Mouse (Mus musculus) limb, embryonic 13.5 days (tissue): ENCODE results near the gene Nprl2. TPM values are rescaled to one million over a fixed set of nuclear protein-coding genes. Genes with fewer than 3 reads are reported as not detected.
A peak's percentile ranks its signal among the peaks of the same experiment; 100 is the strongest.

ENCODE experiments used
- ATAC-seq: fragments of 200-750 bp; cut with Nextera tagmentation; 2 replicates; pipeline ENCODE4 v1.8.0; 2017; ENCODE audit warnings: low read depth, moderate number of reproducible peaks, moderate TSS enrichment; ENCODE audit not compliant: low FRiP score
- H3K27ac ChIP-seq: fragments of 300-500 bp; sonication (generic); 2 replicates; pipeline ENCODE4 v1.5.1; 2015; ENCODE audit warnings: inconsistent platforms, mild to moderate bottlenecking, moderate library complexity
- H3K27me3 ChIP-seq: fragments of 300-500 bp; sonication (generic); 2 replicates; pipeline ENCODE4 v1.6.1; 2015; ENCODE audit warnings: mild to moderate bottlenecking, inconsistent platforms
- H3K36me3 ChIP-seq: fragments of 300-500 bp; sonication (generic); 2 replicates; pipeline ENCODE4 v1.6.1; 2015; ENCODE audit warnings: inconsistent platforms, mild to moderate bottlenecking, moderate library complexity
- H3K4me1 ChIP-seq: fragments of 300-500 bp; sonication (generic); 2 replicates; pipeline ENCODE4 v1.6.1; 2015; ENCODE audit warnings: inconsistent platforms
- H3K4me2 ChIP-seq: fragments of 300-500 bp; sonication (generic); replicated peaks from 2 replicates; pipeline ENCODE4 v1.6.1; 2015; ENCODE audit warnings: inconsistent platforms, mild to moderate bottlenecking, moderate library complexity
- H3K4me3 ChIP-seq: fragments of 300-500 bp; sonication (generic); 2 replicates; pipeline ENCODE4 v1.5.1; 2015; ENCODE audit warnings: moderate library complexity, mild to moderate bottlenecking, inconsistent platforms
- H3K9ac ChIP-seq: fragments of 300-500 bp; sonication (generic); 2 replicates; pipeline ENCODE4 v1.6.1; 2015; ENCODE audit warnings: mild to moderate bottlenecking, inconsistent platforms
- H3K9me3 ChIP-seq: fragments of 300-500 bp; sonication (generic); 2 replicates; pipeline ENCODE4 v1.6.1; 2016; ENCODE audit warnings: inconsistent platforms
- WGBS: fragments of 180-500 bp; shearing (Covaris S2); methylation state at CpG from one replicate; pipeline ENCODE4 v1.1.7; 2015; 5-methylcytosine and 5-hydroxymethylcytosine counted together
- polyA plus RNA-seq: library from polyadenylated mRNA; unstranded; fragments of >200 nt; fragmentation: Nextera tagmentation; extraction: Ambion mirVana; gene quantifications from 2 replicates; pipeline ENCODE4 v1.2.1, GENCODE M21; 2015

The Nprl2 gene
- polyA plus RNA-seq, 1 experiment from 2014 or later: 44.2 TPM

GRCm38 (mm10) chr9:107549297-107550074 is 7.5 kb downstream of the Nprl2 start:
- H3K4me3 ChIP-seq: no peak overlapping the region
- no peak for ATAC-seq
- no peak overlapping the region for H3K27ac ChIP-seq
- H3K9ac ChIP-seq: no peak overlapping the region
- H3K27me3 ChIP-seq: 0 out of 2 replicates have a peak, but pooled peaks cover 3% of the 10 kb centered on the region
- peaks cover 62% of the 10 kb centered on the region for H3K4me1 ChIP-seq
- H3K4me2 ChIP-seq: no peak overlapping the region
- WGBS: 85% methylated on average over 20 of the region's 20 CpGs
- no peaks in the 10 kb centered on the region for H3K9me3 ChIP-seq
- H3K36me3 ChIP-seq: peaks cover 10% of the 10 kb centered on the region

GRCm38 (mm10) chr9:107550491-107551116 is 8.6 kb downstream of the Nprl2 start:
- Histone ChIP-seq H3K27ac (peak overlapping the region; percentile 84; the same call in 1 of the 2 replicates), H3K4me1 (peaks cover 61% of the 10 kb centered on the region), H3K4me2 (peak overlapping the region; percentile 86), H3K36me3 (no peaks in the 10 kb centered on the region), H3K27me3 (0 out of 2 replicates have a peak, but pooled peaks cover 3% of the 10 kb centered on the region), H3K9ac (peak overlapping the region; percentile 86), H3K9me3 (no peaks in the 10 kb centered on the region), H3K4me3 (peak overlapping the region; percentile 79)
- WGBS: 33% methylated on average over 23 of the region's 23 CpGs
- ATAC-seq: no peak

DNA sequence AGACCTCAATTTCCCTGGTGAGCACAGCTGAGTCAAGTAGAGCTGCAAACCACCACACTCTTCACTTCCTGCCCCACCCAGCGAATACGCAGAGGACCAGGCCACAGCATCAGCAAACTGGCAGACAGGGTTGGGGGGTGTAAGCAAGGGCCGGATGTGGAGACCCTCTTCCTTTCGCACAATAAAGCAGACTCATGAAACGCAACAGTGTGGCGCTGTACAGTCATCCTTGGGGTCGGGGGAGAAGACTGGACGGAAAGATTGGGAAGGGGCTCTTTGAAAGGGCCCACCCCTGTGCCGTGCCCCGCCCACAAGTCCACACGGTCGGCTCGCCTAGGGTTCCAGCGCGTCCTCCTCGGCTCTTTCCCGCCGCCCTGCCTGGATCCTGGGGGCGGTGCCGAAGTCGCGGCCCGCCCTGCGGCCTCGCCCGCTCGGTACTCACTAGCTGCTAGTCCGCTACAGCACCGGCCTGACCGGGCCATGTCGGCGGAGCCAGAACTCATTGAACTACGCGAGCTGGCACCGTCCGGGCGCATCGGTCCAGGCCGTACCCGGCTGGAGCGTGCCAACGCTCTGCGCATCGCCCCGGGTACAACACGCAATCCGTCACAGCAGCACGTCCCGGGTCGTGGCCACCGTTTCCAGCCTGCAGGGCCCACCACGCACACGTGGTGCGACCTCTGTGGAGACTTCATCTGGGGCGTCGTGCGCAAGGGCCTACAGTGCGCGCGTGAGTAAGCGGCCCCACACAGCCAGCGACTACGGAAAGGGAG is 9.3 kb downstream of the Nprl2 start, which contains the start of gene Rassf1:
TSS of gene Rassf1 (plus strand) at position 439 of the 773 bp plus-strand sequence.
- under 1% methylated on average over 62 of the region's 63 CpGs for WGBS
- no peaks in the 10 kb centered on the region for H3K36me3 ChIP-seq
- no peaks in the 10 kb centered on the region for H3K9me3 ChIP-seq
- peak within 1 kb of the TSS; percentile 79 for H3K4me3 ChIP-seq
- H3K9ac ChIP-seq: peak within 1 kb of the TSS; percentile 86
- H3K27me3 ChIP-seq: 0 out of 2 replicates have a peak, but pooled peaks cover 3% of the 10 kb centered on the region
- peak within 1 kb of the TSS; percentile 84 for H3K27ac ChIP-seq
- H3K4me2 ChIP-seq: peak within 1 kb of the TSS; percentile 86
- peaks cover 61% of the 10 kb centered on the region for H3K4me1 ChIP-seq
- peak; percentile 59 for ATAC-seq

GRCm38 (mm10) chr9:107551890-107552355 is 9.9 kb downstream of the Nprl2 start:
- H3K27ac ChIP-seq: peak overlapping the region; percentile 84
- H3K4me2 ChIP-seq: peak overlapping the region; percentile 86
- H3K4me1 ChIP-seq: peaks cover 61% of the 10 kb centered on the region
- no peak for ATAC-seq
- peaks cover 5% of the 10 kb centered on the region for H3K36me3 ChIP-seq
- H3K27me3 ChIP-seq: 0 out of 2 replicates have a peak, but pooled peaks cover 3% of the 10 kb centered on the region
- H3K9ac ChIP-seq: peak overlapping the region; percentile 86
- H3K4me3 ChIP-seq: peak overlapping the region; percentile 79
- H3K9me3 ChIP-seq: no peaks in the 10 kb centered on the region
- 8% methylated on average over 8 of the region's 8 CpGs for WGBS

DNA sequence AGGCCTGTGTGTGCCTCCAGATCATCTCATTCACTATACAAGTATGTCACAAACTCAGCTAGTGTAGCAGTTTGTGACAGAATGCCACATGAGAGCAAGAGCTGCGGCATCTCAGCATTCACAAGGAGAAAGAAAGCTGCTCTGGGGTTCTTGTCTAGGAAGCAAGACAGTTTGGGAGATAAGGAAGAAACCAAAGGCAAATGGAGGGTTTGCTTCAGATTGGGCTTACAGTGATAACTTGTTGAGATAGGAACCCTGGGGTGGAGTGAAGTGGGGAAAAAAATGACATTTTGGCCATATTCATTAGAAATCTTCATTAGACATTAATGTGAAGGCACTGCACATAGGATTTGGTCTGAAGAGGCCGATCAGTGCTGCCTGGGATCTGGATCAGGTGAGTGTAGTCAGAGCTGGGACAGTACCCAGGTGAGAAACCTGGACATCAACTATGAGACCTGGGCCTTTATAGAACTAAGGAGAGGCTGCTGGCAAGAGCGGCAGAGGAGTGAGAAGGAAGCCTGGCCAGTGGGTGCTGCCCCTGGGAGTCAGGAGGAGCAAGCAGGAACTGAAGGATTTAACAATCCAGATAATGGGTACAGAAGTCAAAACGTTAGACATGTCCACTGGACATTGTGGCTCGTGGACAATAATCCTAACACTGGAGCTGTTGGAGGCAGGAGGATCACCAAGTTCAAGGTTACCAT is 10.8 kb downstream of the Nprl2 start:
- 70% methylated on average over 5 of the region's 5 CpGs for WGBS
- Histone ChIP-seq H3K4me1 (peaks cover 53% of the 10 kb centered on the region), H3K9ac (peak overlapping the region; percentile 86), H3K36me3 (peaks cover 14% of the 10 kb centered on the region), H3K4me2 (peak overlapping the region; percentile 86), H3K27me3 (0 out of 2 replicates have a peak, but pooled peaks cover 3% of the 10 kb centered on the region), H3K9me3 (no peaks in the 10 kb centered on the region), H3K27ac (peak overlapping the region; percentile 89; the same call in 1 of the 2 replicates), H3K4me3 (peak overlapping the region; percentile 79)
- ATAC-seq: no peak

- peak; percentile 33 for ATAC-seq
- Histone ChIP-seq H3K4me2 (peak overlapping the region; percentile 86), H3K9me3 (no peaks in the 10 kb centered on the region), H3K27me3 (0 out of 2 replicates have a peak, but pooled peaks cover 3% of the 10 kb centered on the region), H3K27ac (peak overlapping the region; percentile 89), H3K4me1 (peaks cover 53% of the 10 kb centered on the region), H3K9ac (peak overlapping the region; percentile 67), H3K4me3 (peak overlapping the region; percentile 79), H3K36me3 (peaks cover 23% of the 10 kb centered on the region)
- WGBS: 2% methylated on average over 37 of the region's 37 CpGs
Observed at GRCm38 (mm10) chr9:107553541-107554318, 11.7 kb downstream of the Nprl2 start.

- ATAC-seq: peak; percentile 94
- peaks cover 53% of the 10 kb centered on the region for H3K4me1 ChIP-seq
- under 1% methylated on average over 53 of the region's 53 CpGs for WGBS
- peak overlapping the region; percentile 79 for H3K4me3 ChIP-seq
- peaks cover 30% of the 10 kb centered on the region for H3K36me3 ChIP-seq
- H3K9ac ChIP-seq: peak overlapping the region; percentile 86
- H3K27ac ChIP-seq: peak overlapping the region; percentile 96
- no peaks in the 10 kb centered on the region for H3K9me3 ChIP-seq
- H3K27me3 ChIP-seq: 0 out of 2 replicates have a peak, but pooled peaks cover 3% of the 10 kb centered on the region
- peak overlapping the region; percentile 86 for H3K4me2 ChIP-seq
Observed at GRCm38 (mm10) chr9:107554319-107554825, 12.3 kb downstream of the Nprl2 start.

DNA sequence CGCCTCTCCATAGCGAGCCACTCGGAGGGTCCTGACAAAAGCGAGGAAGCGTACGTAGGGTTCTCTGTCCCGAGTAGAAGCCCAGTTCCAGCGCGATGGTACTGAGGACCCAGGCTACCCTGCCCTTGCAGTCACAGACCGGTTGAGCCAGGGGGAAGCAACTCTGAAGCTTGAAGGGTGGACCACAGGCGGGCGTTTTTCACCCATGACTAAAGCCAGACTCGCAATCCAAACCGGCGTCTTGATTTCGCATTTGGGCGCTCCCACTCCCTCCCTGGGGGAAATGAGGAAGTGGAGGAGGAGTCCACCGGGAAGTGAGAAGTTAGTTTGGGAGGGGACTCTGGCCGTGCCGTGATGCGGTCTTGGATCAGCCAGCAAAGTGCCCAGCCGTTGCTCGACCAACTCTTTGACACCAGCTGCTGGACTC is 13.0 kb downstream of the Nprl2 start:
- H3K9me3 ChIP-seq: no peaks in the 10 kb centered on the region
- no peak; the same call in 1 of the 2 replicates for ATAC-seq
- H3K4me1 ChIP-seq: peaks cover 53% of the 10 kb centered on the region

GRCm38 (mm10) chr9:107555701-107556100 is 13.7 kb downstream of the Nprl2 start:
- H3K4me3 ChIP-seq: peak overlapping the region; percentile 79
- 41% methylated on average over 2 of the region's 2 CpGs for WGBS
- peaks cover 46% of the 10 kb centered on the region for H3K4me1 ChIP-seq
- no peaks in the 10 kb centered on the region for H3K9me3 ChIP-seq
- H3K36me3 ChIP-seq: peaks cover 43% of the 10 kb centered on the region
- ATAC-seq: no peak
- H3K27me3 ChIP-seq: no peaks in the 10 kb centered on the region
- H3K9ac ChIP-seq: peak overlapping the region; percentile 86
- peak overlapping the region; percentile 96; the same call in 1 of the 2 replicates for H3K27ac ChIP-seq
- H3K4me2 ChIP-seq: peak overlapping the region; percentile 86

More for the DNA sequence above, 13.0 kb downstream of the Nprl2 start:
- WGBS: under 1% methylated on average over 23 of the region's 23 CpGs
- peak overlapping the region; percentile 79 for H3K4me3 ChIP-seq
- H3K36me3 ChIP-seq: peaks cover 36% of the 10 kb centered on the region
- H3K27me3 ChIP-seq: 0 out of 2 replicates have a peak, but pooled peaks cover 3% of the 10 kb centered on the region
- peak overlapping the region; percentile 86 for H3K9ac ChIP-seq
- peak overlapping the region; percentile 86 for H3K4me2 ChIP-seq
- peak overlapping the region; percentile 96 for H3K27ac ChIP-seq

DNA sequence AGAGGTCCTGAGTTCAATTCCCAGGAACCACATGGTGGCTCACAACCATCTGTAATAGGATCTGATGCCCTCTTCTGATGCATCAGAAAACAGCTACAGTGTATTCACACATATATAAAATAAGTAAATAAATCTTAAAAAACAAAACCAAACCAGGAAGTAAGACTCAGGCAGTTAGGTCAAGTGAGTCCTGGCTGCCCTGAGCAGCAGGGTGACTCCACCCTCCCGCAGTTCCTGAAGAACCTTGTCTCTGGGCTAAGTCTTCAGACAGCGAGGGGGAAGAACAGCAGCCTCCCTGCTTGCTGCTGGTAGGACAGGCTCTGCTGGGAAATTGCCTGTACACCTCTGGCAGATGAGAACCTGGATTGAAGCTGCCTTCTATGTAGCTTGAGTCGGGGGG is 14.3 kb downstream of the Nprl2 start:
- peaks cover 40% of the 10 kb centered on the region for H3K4me1 ChIP-seq
- no peaks in the 10 kb centered on the region for H3K27me3 ChIP-seq
- peak overlapping the region; percentile 79 for H3K4me3 ChIP-seq
- WGBS: 74% methylated on average over 3 of the region's 3 CpGs
- no peak overlapping the region for H3K27ac ChIP-seq
- peak overlapping the region; percentile 86 for H3K4me2 ChIP-seq
- H3K36me3 ChIP-seq: peaks cover 49% of the 10 kb centered on the region
- H3K9ac ChIP-seq: peak overlapping the region; percentile 86; the same call in 1 of the 2 replicates
- no peaks in the 10 kb centered on the region for H3K9me3 ChIP-seq
- no peak for ATAC-seq
